Mouse (Mus musculus): ENCODE results near the gene Gja5. TPM values are rescaled to one million over a fixed set of nuclear protein-coding genes. Genes with fewer than 3 reads are reported as not detected.

The Gja5 gene
- total RNA-seq, 1 experiment, result 0.13 TPM

DNA sequence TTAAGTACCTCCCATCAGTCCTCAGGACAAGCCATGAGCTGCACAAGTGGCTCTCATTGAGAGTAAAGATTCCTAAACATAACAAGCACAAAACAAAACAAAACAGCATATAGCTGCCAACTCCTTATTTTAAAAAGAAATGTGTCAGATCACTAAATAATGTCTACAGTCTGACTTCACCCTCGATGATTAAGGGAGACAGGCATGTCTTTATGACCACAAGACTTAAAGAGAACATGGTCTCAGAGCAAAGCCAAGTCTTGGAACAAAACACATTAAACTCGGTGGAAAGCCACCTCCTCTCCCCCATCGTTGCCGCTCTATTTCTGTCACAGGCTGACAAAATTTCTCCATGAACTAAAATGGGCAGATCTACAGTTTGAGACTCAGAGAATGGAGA lies 20.1 kb downstream of the Gja5 start:
- H3K27ac ChIP-seq (ENCODE audit: insufficient read depth, low read depth, low read length, poor library complexity, severe bottlenecking), result no peak overlapping the region
- H3K9me3 ChIP-seq (ENCODE audit: control insufficient read depth, insufficient read depth, low read depth, low read length), result no peaks in the 10 kb centered on the region
- no peak for TF ChIP-seq ZNF384 (IDR thresholded peaks at IDR 0.05; ENCODE audit: low read depth, low read length)
- TF ChIP-seq ZC3H11A (IDR thresholded peaks at IDR 0.05; ENCODE audit: borderline replicate concordance, low read depth, low read length), result no peak
- TF ChIP-seq CHD2 (IDR thresholded peaks at IDR 0.05; ENCODE audit: low read depth, low read length), result no peak
- no peak for TF ChIP-seq MAFK (IDR thresholded peaks at IDR 0.05; ENCODE audit: insufficient read depth, low read depth, low read length)
- no peak for TF ChIP-seq HCFC1 (IDR thresholded peaks at IDR 0.05; ENCODE audit: borderline replicate concordance, insufficient read depth, low read length)
- no peak for DNase-seq (ENCODE audit: low read depth, low spot score)
- in situ Hi-C loops (cut with MboI; ENCODE audit: low sequenced_read_pairs in 2 of 2, unreplicated experiment in 2 of 2), result loop anchor here in 1 of 2 experiments (25.0 kb wide), 2 partner anchors 263 to 413 kb away; no protein-coding TSS in a partner anchor
- no peaks in the 10 kb centered on the region for H3K36me3 ChIP-seq (ENCODE audit: control insufficient read depth, insufficient read depth, low read length, poor library complexity, severe bottlenecking)
- H3K4me3 ChIP-seq (ENCODE audit: insufficient read depth in 1 of 2, low read depth in 1 of 2, low read length in 2 of 2, poor library complexity in 1 of 2, severe bottlenecking in 1 of 2), result no peak overlapping the region
- no peaks in the 10 kb centered on the region; a peak in 1 of 4 replicates for H3K4me1 ChIP-seq (ENCODE audit: control insufficient read depth in 2 of 2, insufficient read depth in 2 of 2, low read length in 2 of 2, poor library complexity in 1 of 2)
- no peak overlapping the region for H3K9ac ChIP-seq (ENCODE audit: insufficient read depth, low read depth, low read length, poor library complexity, severe bottlenecking)

DNA sequence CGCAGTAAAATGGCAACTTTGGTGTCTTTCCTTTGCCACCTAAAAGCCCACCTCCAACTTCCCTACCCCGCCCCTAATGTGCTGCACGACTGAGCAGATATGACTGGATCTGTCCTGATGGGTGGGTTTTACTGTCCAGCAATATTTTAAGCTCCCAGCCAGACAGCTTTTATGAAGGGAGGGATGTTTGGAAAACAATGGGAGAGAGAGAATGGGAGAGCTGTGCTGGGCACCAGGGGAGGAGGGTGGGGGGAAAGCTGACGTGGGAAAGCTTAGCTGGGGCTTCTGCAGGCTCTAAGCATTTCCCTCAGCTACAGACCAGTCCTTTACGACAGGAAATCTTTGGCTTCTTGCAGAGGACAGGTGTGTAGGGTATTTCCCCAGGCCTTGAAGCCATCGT lies 21.4 kb downstream of the Gja5 start, which contains the start of gene Gja8:
Gja8 (minus strand) TSS at position 101 of the 400 bp plus-strand sequence.
- in situ Hi-C loops (cut with MboI; ENCODE audit: low sequenced_read_pairs in 2 of 2, unreplicated experiment in 2 of 2), result loop anchor here in 1 of 2 experiments (25.0 kb wide), 2 partner anchors 261 to 411 kb away; no protein-coding TSS in a partner anchor
- no peak for TF ChIP-seq ZC3H11A (IDR thresholded peaks at IDR 0.05; ENCODE audit: borderline replicate concordance, low read depth, low read length)
- TF ChIP-seq MAFK (IDR thresholded peaks at IDR 0.05; ENCODE audit: insufficient read depth, low read depth, low read length), result no peak
- TF ChIP-seq HCFC1 (IDR thresholded peaks at IDR 0.05; ENCODE audit: borderline replicate concordance, insufficient read depth, low read length), result no peak
- no peak for TF ChIP-seq ZNF384 (IDR thresholded peaks at IDR 0.05; ENCODE audit: low read depth, low read length)
- no peak for TF ChIP-seq CHD2 (IDR thresholded peaks at IDR 0.05; ENCODE audit: low read depth, low read length)
- H3K4me1 ChIP-seq (ENCODE audit: control insufficient read depth in 2 of 2, insufficient read depth in 2 of 2, low read length in 2 of 2, poor library complexity in 1 of 2), result no peaks in the 10 kb centered on the region
- no peak for DNase-seq (ENCODE audit: low read depth, low spot score)
- no peaks in the 10 kb centered on the region for H3K9me3 ChIP-seq (ENCODE audit: control insufficient read depth, insufficient read depth, low read depth, low read length)
- H3K36me3 ChIP-seq (ENCODE audit: control insufficient read depth, insufficient read depth, low read length, poor library complexity, severe bottlenecking), result no peaks in the 10 kb centered on the region
- H3K27ac ChIP-seq (ENCODE audit: insufficient read depth, low read depth, low read length, poor library complexity, severe bottlenecking), result no peak within 1 kb of the TSS
- no peak within 1 kb of the TSS for H3K9ac ChIP-seq (ENCODE audit: insufficient read depth, low read depth, low read length, poor library complexity, severe bottlenecking)
- no peak within 1 kb of the TSS for H3K4me3 ChIP-seq (ENCODE audit: insufficient read depth in 1 of 2, low read depth in 1 of 2, low read length in 2 of 2, poor library complexity in 1 of 2, severe bottlenecking in 1 of 2)

DNA sequence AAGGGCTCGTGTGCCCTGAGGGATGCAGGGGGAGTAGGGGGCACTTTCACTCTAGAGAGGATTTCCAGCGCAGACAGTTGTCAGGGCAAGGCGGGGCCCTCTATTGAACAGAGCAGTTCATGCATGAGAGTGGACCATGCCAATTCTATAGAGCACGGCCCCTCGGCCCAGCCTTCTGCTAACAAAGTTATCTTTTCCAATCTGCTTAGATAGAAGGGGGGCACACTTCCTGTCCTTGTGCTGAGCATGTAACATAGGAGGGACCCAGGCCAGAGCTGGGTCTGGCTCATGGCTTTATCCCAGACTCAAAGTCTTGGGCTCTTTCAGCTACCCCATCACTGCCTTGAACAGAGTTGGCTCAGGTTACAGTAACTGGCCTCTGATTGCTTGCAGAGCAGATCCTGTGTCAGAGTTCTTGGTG lies 26.8 kb downstream of the Gja5 start:
- TF ChIP-seq ZC3H11A (IDR thresholded peaks at IDR 0.05; ENCODE audit: borderline replicate concordance, low read depth, low read length) (no peak), CHD2 (IDR thresholded peaks at IDR 0.05; ENCODE audit: low read depth, low read length) (no peak), HCFC1 (IDR thresholded peaks at IDR 0.05; ENCODE audit: borderline replicate concordance, insufficient read depth, low read length) (no peak), ZNF384 (IDR thresholded peaks at IDR 0.05; ENCODE audit: low read depth, low read length) (no peak), MAFK (IDR thresholded peaks at IDR 0.05; ENCODE audit: insufficient read depth, low read depth, low read length) (no peak)
- H3K9ac ChIP-seq (ENCODE audit: insufficient read depth, low read depth, low read length, poor library complexity, severe bottlenecking), result no peak overlapping the region
- H3K36me3 ChIP-seq (ENCODE audit: control insufficient read depth, insufficient read depth, low read length, poor library complexity, severe bottlenecking), result no peaks in the 10 kb centered on the region
- no peaks in the 10 kb centered on the region for H3K4me1 ChIP-seq (ENCODE audit: control insufficient read depth in 2 of 2, insufficient read depth in 2 of 2, low read length in 2 of 2, poor library complexity in 1 of 2)
- in situ Hi-C loops (cut with MboI; ENCODE audit: low sequenced_read_pairs in 2 of 2, unreplicated experiment in 2 of 2), result loop anchor here (10.0 to 25.0 kb wide), 3 partner anchors 254 to 406 kb away; no protein-coding TSS in a partner anchor
- H3K27ac ChIP-seq (ENCODE audit: insufficient read depth, low read depth, low read length, poor library complexity, severe bottlenecking), result no peak overlapping the region
- no peak overlapping the region for H3K4me3 ChIP-seq (ENCODE audit: insufficient read depth in 1 of 2, low read depth in 1 of 2, low read length in 2 of 2, poor library complexity in 1 of 2, severe bottlenecking in 1 of 2)
- no peaks in the 10 kb centered on the region for H3K9me3 ChIP-seq (ENCODE audit: control insufficient read depth, insufficient read depth, low read depth, low read length)
- DNase-seq (ENCODE audit: low read depth, low spot score), result no peak

DNA sequence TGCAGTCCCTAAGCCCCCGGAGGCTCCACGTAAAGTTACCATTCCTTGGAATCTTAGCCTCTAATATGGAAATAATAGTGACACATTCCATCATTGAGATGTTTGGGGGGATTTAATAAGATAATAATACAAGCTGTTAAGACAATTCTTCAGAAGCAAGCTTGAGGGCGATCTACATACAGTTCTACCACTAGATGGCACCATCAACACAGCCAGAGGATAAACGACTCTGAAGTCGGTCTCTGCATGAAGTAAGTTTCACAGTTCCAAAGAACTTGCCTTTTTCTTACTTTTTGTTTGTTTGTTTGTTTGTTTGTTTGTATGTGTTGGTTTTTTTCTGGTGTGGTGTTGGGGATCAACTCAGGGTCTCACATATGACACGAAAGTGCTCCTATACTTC lies 31.7 kb downstream of the Gja5 start:
- DNase-seq (ENCODE audit: low read depth, low spot score), result peak; percentile 54
- Histone ChIP-seq H3K9me3 (ENCODE audit: control insufficient read depth, insufficient read depth, low read depth, low read length) (no peaks in the 10 kb centered on the region), H3K9ac (ENCODE audit: insufficient read depth, low read depth, low read length, poor library complexity, severe bottlenecking) (no peak overlapping the region), H3K4me1 (ENCODE audit: control insufficient read depth in 2 of 2, insufficient read depth in 2 of 2, low read length in 2 of 2, poor library complexity in 1 of 2) (no peaks in the 10 kb centered on the region), H3K4me3 (ENCODE audit: insufficient read depth in 1 of 2, low read depth in 1 of 2, low read length in 2 of 2, poor library complexity in 1 of 2, severe bottlenecking in 1 of 2) (no peak overlapping the region), H3K36me3 (ENCODE audit: control insufficient read depth, insufficient read depth, low read length, poor library complexity, severe bottlenecking) (no peaks in the 10 kb centered on the region), H3K27ac (ENCODE audit: insufficient read depth, low read depth, low read length, poor library complexity, severe bottlenecking) (no peak overlapping the region)
- in situ Hi-C loops (cut with MboI; ENCODE audit: low sequenced_read_pairs in 2 of 2, unreplicated experiment in 2 of 2), result loop anchor here (5.0 to 25.0 kb wide), 4 partner anchors 249 to 401 kb away; no protein-coding TSS in a partner anchor
- TF ChIP-seq ZC3H11A (IDR thresholded peaks at IDR 0.05; ENCODE audit: borderline replicate concordance, low read depth, low read length), result peak; percentile 96; the same call in 1 of the 2 replicates
- TF ChIP-seq CHD2 (IDR thresholded peaks at IDR 0.05; ENCODE audit: low read depth, low read length), result no peak

DNA sequence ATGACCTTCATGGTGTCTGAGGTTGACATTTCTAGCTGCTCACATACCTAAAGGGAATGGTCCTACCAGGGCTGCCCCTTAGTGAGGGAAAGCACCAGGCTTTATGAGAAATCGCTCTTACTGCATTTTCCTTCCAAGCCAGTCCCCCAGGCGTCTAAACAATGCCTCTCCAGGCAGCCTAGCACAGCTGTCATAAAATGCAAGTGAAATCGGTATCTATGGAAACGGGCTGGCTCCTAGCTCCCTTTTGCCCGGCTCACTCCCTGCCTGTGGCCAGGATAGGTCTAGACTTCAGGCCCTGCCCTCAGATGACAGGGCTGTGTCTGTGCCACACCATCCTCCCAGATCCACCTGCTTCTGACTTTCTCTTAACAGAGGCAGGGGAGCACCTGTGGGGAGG lies 33.1 kb downstream of the Gja5 start:
- in situ Hi-C loops (cut with MboI; ENCODE audit: low sequenced_read_pairs in 2 of 2, unreplicated experiment in 2 of 2), result loop anchor here (5.0 to 25.0 kb wide), 4 partner anchors 247 to 400 kb away; no protein-coding TSS in a partner anchor
- no peaks in the 10 kb centered on the region for H3K4me1 ChIP-seq (ENCODE audit: control insufficient read depth in 2 of 2, insufficient read depth in 2 of 2, low read length in 2 of 2, poor library complexity in 1 of 2)
- peak; percentile 11 for DNase-seq (ENCODE audit: low read depth, low spot score)
- no peak for TF ChIP-seq CHD2 (IDR thresholded peaks at IDR 0.05; ENCODE audit: low read depth, low read length)
- TF ChIP-seq MAFK (IDR thresholded peaks at IDR 0.05; ENCODE audit: insufficient read depth, low read depth, low read length), result no peak
- no peak for TF ChIP-seq HCFC1 (IDR thresholded peaks at IDR 0.05; ENCODE audit: borderline replicate concordance, insufficient read depth, low read length)
- TF ChIP-seq ZC3H11A (IDR thresholded peaks at IDR 0.05; ENCODE audit: borderline replicate concordance, low read depth, low read length), result no peak
- no peak for TF ChIP-seq ZNF384 (IDR thresholded peaks at IDR 0.05; ENCODE audit: low read depth, low read length)
- no peak overlapping the region for H3K9ac ChIP-seq (ENCODE audit: insufficient read depth, low read depth, low read length, poor library complexity, severe bottlenecking)
- H3K9me3 ChIP-seq (ENCODE audit: control insufficient read depth, insufficient read depth, low read depth, low read length), result no peaks in the 10 kb centered on the region
- no peak overlapping the region for H3K27ac ChIP-seq (ENCODE audit: insufficient read depth, low read depth, low read length, poor library complexity, severe bottlenecking)
- no peaks in the 10 kb centered on the region for H3K36me3 ChIP-seq (ENCODE audit: control insufficient read depth, insufficient read depth, low read length, poor library complexity, severe bottlenecking)
- H3K4me3 ChIP-seq (ENCODE audit: insufficient read depth in 1 of 2, low read depth in 1 of 2, low read length in 2 of 2, poor library complexity in 1 of 2, severe bottlenecking in 1 of 2), result no peak overlapping the region
